Mouse (Mus musculus) midbrain, embryonic 12.5 days (tissue): Measurements from ENCODE around the gene Slc22a23. TPM values are rescaled to one million over a fixed set of nuclear protein-coding genes. Genes with fewer than 3 reads are reported as not detected.

Experiments
- ATAC-seq: fragments of 200-750 bp; cut with Nextera tagmentation; 2 replicates; pipeline ENCODE4 v1.8.0; 2017; ENCODE audit warnings: low read depth, moderate TSS enrichment, moderate library complexity; ENCODE audit not compliant: low FRiP score
- H3K27ac ChIP-seq: fragments of 300-500 bp; sonication (generic); replicated peaks from 2 replicates; pipeline ENCODE4 v1.5.1; 2016; ENCODE audit warnings: mild to moderate bottlenecking
- H3K27me3 ChIP-seq: fragments of 300-500 bp; sonication (generic); 2 replicates; pipeline ENCODE4 v1.6.1; 2016; ENCODE audit warnings: mild to moderate bottlenecking
- H3K36me3 ChIP-seq: fragments of 300-500 bp; sonication (generic); 2 replicates; pipeline ENCODE4 v1.6.1; 2016
- H3K4me1 ChIP-seq: fragments of 300-500 bp; sonication (generic); 2 replicates; pipeline ENCODE4 v1.6.1; 2016
- H3K4me2 ChIP-seq: fragments of 300-500 bp; sonication (generic); replicated peaks from 2 replicates; pipeline ENCODE4 v1.6.1; 2016; ENCODE audit warnings: mild to moderate bottlenecking, moderate library complexity
- H3K4me3 ChIP-seq: fragments of 300-500 bp; sonication (generic); 2 replicates; pipeline ENCODE4 v1.5.1; 2016; ENCODE audit warnings: mild to moderate bottlenecking
- H3K9ac ChIP-seq: fragments of 300-500 bp; sonication (generic); replicated peaks from 2 replicates; pipeline ENCODE4 v1.6.1; 2016; ENCODE audit warnings: mild to moderate bottlenecking, moderate library complexity
- H3K9me3 ChIP-seq: fragments of 300-500 bp; sonication (generic); 2 replicates; pipeline ENCODE4 v1.6.1; 2016; ENCODE audit warnings: mild to moderate bottlenecking
- WGBS: fragments of 180-500 bp; shearing (Covaris S2); methylation state at CpG from one replicate; pipeline ENCODE4 v1.1.7; 2016; 5-methylcytosine and 5-hydroxymethylcytosine counted together
- polyA plus RNA-seq: library from polyadenylated mRNA; unstranded; fragments of >200 nt; fragmentation: Nextera tagmentation; extraction: Ambion mirVana; gene quantifications from 2 replicates; pipeline ENCODE4 v1.2.1, GENCODE M21; 2016

Slc22a23 gene
- polyA plus RNA-seq, 1 experiment from 2014 or later = 24.3 TPM

DNA sequence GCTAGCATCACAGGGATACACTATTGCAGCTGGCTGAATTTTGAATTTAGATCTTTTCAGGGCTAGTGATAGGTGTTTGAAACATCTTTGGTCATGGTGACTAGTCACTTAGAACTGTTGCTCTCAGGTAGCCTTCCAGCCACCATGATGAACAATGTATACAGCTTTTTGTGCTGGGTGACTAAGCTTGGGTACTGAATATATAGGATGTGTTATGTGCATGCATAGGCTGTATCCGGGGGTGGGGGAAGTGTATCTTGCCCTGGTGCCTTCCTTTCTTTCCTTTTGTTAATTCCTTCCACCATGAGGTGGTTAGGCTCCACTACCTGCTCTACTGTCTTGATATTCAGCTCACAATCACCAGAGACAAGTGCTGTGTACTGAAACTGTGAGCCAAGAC lies 193.6 kb downstream of the Slc22a23 start:
- Histone ChIP-seq H3K9ac (no peak overlapping the region), H3K4me1 (peaks cover 48% of the 10 kb centered on the region), H3K27me3 (no peaks in the 10 kb centered on the region), H3K4me3 (no peak overlapping the region), H3K27ac (no peak overlapping the region), H3K9me3 (no peaks in the 10 kb centered on the region), H3K36me3 (no peaks in the 10 kb centered on the region), H3K4me2 (no peak overlapping the region)
- WGBS = 90% methylated on average over 1 of the region's 1 CpGs
- ATAC-seq = no peak

DNA sequence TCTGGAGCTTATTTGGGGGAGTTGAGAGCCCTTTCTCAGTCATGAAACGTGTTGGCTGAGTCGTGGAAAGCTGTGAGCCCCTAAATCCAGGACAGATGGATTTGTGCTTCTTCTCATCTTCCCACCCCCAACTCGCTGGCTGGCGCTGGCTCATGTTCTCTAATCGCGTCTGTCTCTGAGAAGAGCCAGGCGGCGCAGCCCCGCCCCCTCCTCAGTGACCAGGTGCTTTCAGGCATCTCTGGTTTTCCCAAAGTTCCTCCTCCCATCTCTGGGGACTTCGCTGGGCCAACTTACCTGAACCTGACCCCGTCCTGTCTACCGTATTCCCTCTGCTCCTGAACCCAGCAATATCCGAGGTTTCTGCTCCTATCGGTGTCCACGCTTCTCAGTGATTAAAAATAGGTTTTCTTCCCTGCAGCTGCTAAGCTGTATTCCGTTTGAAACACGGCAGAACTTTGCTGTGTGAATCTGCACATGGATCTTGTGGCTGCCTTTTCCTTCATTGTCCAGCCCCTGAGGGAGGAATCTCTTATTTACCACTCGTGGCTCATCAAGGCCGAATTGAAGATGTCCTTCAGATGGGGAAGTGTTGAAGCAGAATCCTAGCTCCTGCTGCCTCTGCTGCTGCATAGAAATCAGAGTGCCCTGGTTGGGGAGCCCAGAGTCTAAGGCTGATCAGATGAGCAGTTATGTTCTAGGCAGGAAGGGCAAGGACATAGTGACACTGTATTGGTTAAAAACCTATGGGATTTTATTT lies 194.5 kb downstream of the Slc22a23 start:
- Histone ChIP-seq H3K4me1 (peaks cover 47% of the 10 kb centered on the region), H3K4me3 (peak overlapping the region; percentile 21), H3K36me3 (no peaks in the 10 kb centered on the region), H3K4me2 (peak overlapping the region; percentile 51), H3K27me3 (no peaks in the 10 kb centered on the region), H3K9me3 (no peaks in the 10 kb centered on the region), H3K9ac (peak overlapping the region; percentile 58), H3K27ac (peak overlapping the region; percentile 97)
- ATAC-seq = no peak
- 12% methylated on average over 19 of the region's 19 CpGs for WGBS

DNA sequence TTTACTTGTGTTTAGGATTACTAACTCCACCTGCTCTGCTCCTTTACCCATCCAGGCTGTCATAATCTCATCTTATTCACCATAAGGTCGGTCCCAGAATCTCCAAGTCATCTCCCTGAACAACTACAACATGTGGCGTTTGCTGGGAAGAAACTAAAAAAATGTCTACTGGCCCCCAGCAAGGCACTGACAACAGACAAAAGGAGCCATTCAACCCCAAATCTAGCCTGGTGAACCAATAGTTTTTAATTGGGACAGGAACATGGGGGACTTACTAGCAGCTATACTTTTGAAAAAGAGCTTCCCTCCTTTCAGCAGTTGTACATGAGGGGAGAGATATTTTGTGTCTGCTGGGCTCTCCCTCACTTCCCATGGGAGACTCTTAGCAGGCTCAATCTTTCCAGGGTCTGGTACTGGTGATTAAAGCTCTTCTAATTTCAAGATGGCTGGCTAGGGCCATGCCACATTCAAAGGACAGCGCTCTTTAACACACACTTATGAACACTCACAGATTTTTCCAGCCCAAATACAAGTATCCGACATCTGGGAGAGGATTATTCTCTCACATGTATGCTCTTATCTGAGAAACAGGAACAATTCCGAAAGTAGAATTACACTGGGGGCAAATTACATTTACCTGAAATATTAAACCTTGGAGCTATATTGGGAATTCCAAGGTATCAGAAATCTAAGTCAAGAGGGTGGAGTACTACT lies 195.4 kb downstream of the Slc22a23 start:
- Histone ChIP-seq H3K27me3 (no peaks in the 10 kb centered on the region), H3K36me3 (no peaks in the 10 kb centered on the region), H3K27ac (peak overlapping the region; percentile 97), H3K4me2 (peak overlapping the region; percentile 51), H3K4me3 (peak overlapping the region; percentile 36), H3K9me3 (no peaks in the 10 kb centered on the region), H3K4me1 (peaks cover 46% of the 10 kb centered on the region), H3K9ac (peak overlapping the region; percentile 58)
- 48% methylated on average over 5 of the region's 5 CpGs for WGBS
- ATAC-seq = no peak

DNA sequence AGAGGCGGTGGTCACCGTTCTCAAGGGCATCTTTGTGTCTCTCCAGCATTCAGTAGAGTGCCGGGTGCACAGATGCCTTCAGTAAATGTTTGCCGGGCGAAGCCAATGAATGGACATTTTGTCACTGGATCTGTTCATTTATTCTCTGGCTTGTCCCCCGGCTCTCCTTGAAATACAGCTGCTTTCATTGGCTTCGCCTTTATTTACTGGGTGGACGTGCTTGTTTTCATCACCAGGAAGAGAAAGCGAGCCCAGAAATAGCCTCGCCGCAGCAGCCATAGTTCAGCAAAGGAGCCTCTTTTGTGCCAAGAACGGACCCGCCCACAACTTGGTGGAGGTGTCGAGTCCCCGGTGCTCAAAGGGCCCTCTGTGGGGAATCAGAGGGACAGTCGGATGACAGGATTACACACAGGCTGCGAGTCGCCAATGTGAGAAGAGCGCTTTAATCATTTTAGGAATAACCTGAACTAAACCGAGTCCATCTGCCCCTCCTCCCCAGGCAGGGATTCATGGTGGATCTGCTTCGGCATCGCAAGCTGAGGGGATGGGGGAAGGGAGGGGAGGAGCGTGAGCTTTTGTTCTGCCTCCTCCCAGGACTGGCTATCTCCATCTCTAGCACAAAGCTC lies 196.1 kb downstream of the Slc22a23 start:
- Histone ChIP-seq H3K27ac (peak overlapping the region; percentile 97), H3K4me1 (peaks cover 39% of the 10 kb centered on the region), H3K36me3 (no peaks in the 10 kb centered on the region), H3K4me2 (peak overlapping the region; percentile 51), H3K4me3 (peak overlapping the region; percentile 36), H3K27me3 (no peaks in the 10 kb centered on the region), H3K9me3 (no peaks in the 10 kb centered on the region), H3K9ac (peak overlapping the region; percentile 58)
- ATAC-seq = peak; percentile 91
- under 1% methylated on average over 23 of the region's 23 CpGs for WGBS

DNA sequence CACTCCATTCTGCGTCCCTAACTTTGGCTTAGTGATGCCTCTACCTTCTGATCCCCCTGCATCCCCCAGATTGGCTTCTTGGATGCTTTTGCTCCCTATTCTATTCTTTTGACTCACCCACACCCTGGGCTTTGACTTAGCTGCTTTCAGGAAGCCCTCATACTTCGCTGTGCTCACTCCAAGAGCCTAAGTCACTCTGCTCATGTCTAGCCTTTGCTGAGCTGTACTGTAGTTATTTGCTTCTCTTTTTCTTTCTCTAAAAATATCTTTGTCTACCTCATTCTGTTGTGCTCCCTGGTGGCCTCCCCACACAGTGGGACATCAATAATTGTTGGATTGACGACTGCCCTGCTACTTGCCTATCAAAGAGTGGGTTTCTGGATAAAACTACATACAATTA lies 196.8 kb downstream of the Slc22a23 start:
- Histone ChIP-seq H3K9me3 (no peaks in the 10 kb centered on the region), H3K9ac (peak overlapping the region; percentile 58), H3K4me3 (peak overlapping the region; percentile 36), H3K4me2 (peak overlapping the region; percentile 51), H3K27me3 (no peaks in the 10 kb centered on the region), H3K4me1 (peaks cover 34% of the 10 kb centered on the region), H3K36me3 (no peaks in the 10 kb centered on the region), H3K27ac (peak overlapping the region; percentile 97)
- no peak for ATAC-seq
- 39% methylated on average over 3 of the region's 3 CpGs for WGBS

DNA sequence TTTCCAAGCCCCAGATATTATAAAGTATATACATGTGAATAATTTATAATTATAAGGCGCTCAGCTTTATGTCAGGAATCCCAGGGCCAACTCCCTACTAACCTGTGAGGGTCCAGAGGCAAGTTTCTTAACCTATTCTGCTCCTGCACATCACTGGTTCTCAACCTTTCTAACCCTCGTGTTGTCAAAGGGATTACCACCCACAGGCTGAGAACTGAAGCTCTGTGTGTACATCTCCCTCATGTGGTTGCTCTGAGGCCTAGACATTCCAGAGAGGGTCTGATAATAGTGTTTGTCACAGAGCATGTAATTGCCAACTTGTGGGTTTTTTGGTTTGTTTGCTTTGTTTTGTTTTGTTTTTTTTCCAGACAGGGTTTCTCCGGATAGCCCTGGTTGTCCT lies 198.1 kb downstream of the Slc22a23 start:
- Histone ChIP-seq H3K9ac (no peak overlapping the region), H3K27ac (peak overlapping the region; percentile 97; the same call in 1 of the 2 replicates), H3K36me3 (no peaks in the 10 kb centered on the region), H3K9me3 (no peaks in the 10 kb centered on the region), H3K27me3 (no peaks in the 10 kb centered on the region), H3K4me1 (peaks cover 34% of the 10 kb centered on the region), H3K4me3 (no peak overlapping the region), H3K4me2 (no peak overlapping the region)
- no peak for ATAC-seq
- 49% methylated on average over 3 of the region's 3 CpGs for WGBS

DNA sequence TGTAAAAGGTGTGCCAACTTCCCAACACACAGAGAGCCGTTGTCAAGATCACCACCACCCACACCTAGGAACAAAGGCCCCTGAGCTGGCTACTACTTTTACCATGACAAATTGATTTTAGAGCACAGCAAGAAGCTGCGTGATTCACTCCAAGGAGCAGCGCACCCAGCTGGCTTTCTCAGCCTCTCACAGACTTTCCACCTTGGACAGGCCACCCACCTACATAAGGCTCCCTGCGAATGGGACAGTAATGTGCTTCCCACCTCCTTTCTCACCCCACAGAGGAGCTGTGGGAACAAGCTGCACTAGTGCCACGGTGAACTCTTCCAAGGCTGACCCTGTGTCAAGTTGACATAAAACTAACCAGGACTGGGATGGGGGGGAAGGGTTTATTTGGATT lies 201.6 kb downstream of the Slc22a23 start:
- Histone ChIP-seq H3K9ac (no peak overlapping the region), H3K9me3 (no peaks in the 10 kb centered on the region), H3K4me3 (no peak overlapping the region), H3K4me1 (peaks cover 16% of the 10 kb centered on the region), H3K27me3 (no peaks in the 10 kb centered on the region), H3K36me3 (no peaks in the 10 kb centered on the region), H3K4me2 (no peak overlapping the region), H3K27ac (no peak overlapping the region)
- 43% methylated on average over 5 of the region's 5 CpGs for WGBS
- peak; percentile 58; the same call in 1 of the 2 replicates for ATAC-seq

DNA sequence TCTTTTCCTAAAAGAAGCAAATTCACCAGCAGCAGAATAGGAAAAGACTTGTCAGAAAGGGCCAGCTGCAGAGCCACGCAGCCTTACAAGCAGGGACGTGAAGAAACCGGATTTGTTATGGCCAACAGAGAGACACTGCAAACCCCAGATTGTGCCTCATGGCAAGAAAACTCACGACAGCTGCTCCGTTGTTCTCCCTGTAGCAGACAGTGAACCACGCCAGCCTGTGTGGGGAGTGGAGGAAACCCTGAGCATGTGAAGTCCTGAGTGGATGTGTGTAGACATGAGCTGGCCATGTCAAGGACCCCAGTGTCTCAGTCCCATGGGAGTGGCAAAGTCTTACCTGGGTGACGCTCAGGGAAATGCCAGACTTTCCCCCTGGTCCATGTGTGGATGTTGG lies 208.4 kb downstream of the Slc22a23 start:
- WGBS = 63% methylated on average over 7 of the region's 7 CpGs
- Histone ChIP-seq H3K9ac (no peak overlapping the region), H3K4me2 (no peak overlapping the region), H3K27me3 (no peaks in the 10 kb centered on the region), H3K4me3 (no peak overlapping the region), H3K36me3 (no peaks in the 10 kb centered on the region), H3K9me3 (no peaks in the 10 kb centered on the region), H3K4me1 (peaks cover 36% of the 10 kb centered on the region), H3K27ac (peak overlapping the region; percentile 100)
- ATAC-seq = peak; percentile 8; the same call in 1 of the 2 replicates

DNA sequence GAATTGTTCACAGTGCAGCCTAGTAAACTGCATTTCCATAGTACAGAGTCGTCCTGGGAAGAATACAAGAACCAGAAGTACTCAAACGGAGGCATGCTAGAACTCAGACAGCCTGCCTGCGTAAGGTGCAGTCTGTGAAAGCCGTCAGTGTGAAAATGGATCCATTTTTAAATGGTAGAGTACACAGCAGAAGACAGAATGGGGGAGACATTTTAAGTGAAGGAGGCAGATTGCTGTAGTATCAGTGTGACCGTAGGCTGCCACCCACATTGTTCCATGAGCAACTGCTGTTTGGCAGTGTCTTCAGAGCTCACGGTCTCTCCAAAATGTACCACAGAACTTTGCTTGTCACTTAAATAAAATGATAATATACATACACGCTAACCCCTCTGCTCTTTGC lies 210.7 kb downstream of the Slc22a23 start:
- Histone ChIP-seq H3K9me3 (no peaks in the 10 kb centered on the region), H3K9ac (peak overlapping the region; percentile 51), H3K4me3 (peak overlapping the region; percentile 89), H3K4me1 (peaks cover 39% of the 10 kb centered on the region), H3K4me2 (peak overlapping the region; percentile 86), H3K36me3 (no peaks in the 10 kb centered on the region), H3K27me3 (no peaks in the 10 kb centered on the region), H3K27ac (peak overlapping the region; percentile 100)
- no peak for ATAC-seq
- WGBS = 27% methylated on average over 7 of the region's 7 CpGs

DNA sequence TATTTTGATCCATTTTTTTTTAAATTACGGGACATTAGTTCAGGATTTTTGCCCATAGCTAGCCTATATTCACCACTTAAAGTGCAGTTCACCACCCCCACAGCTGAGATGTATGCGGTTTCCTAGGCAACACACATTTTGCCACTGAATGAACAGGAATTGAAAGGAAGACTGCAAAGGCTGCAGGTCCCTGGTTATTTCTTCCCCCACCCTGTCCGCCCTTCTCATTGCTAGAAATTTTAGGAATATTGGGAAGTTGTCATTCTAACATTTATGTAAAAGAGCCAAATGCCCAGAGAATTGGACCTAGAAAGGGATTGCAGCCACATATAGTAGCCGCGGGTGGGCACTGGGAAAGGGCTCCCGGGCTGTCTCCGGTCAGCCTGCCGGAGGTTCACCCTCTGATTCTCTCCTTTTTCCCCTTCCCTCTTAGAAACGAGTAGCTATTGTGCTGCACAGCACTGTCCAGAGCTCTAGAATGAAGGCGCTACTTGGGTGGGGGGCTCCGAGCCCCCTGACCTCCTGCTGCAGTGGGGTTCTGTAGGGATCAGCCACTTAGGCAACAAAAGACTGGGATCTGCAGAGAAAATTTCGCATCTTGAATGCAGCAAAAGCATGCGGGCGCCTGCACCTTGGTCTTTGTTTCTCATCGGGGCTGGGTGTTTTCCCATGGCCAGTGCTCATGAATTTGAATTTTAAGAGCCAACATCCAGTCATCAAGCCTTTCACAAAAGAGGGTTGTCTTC lies 211.5 kb downstream of the Slc22a23 start:
- peak; percentile 14 for ATAC-seq
- Histone ChIP-seq H3K36me3 (peaks cover 7% of the 10 kb centered on the region; the same call in 1 of the 2 replicates), H3K4me2 (peak overlapping the region; percentile 86), H3K4me3 (peak overlapping the region; percentile 89), H3K27ac (peak overlapping the region; percentile 100), H3K9ac (peak overlapping the region; percentile 97), H3K27me3 (no peaks in the 10 kb centered on the region), H3K9me3 (no peaks in the 10 kb centered on the region), H3K4me1 (peaks cover 43% of the 10 kb centered on the region)
- WGBS = 2% methylated on average over 15 of the region's 15 CpGs

DNA sequence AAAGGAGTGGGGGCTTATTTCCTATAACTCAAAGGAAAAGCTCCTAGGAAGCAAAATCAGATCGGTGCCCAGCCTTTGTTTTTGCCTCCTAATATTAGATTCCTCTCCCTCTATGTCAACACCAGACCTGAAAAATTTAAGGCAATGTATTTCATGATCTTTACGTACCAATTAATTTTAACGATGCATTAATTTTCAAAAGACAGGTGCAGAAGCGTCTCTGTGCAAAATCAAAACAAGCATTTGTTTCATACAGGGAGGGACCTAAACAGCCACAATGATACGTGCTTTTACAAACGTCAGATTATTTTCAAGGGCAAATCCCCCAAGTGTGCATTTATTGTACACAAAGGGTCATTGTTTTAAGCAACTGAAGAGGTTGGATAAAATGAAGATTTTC lies 212.1 kb downstream of the Slc22a23 start:
- H3K27ac ChIP-seq = peak overlapping the region; percentile 100
- 7% methylated on average over 6 of the region's 6 CpGs for WGBS
- no peak for ATAC-seq
- peak overlapping the region; percentile 89 for H3K4me3 ChIP-seq
- peaks cover 43% of the 10 kb centered on the region for H3K4me1 ChIP-seq
- peak overlapping the region; percentile 97 for H3K9ac ChIP-seq
- no peaks in the 10 kb centered on the region for H3K27me3 ChIP-seq
- no peaks in the 10 kb centered on the region for H3K9me3 ChIP-seq
- peaks cover 12% of the 10 kb centered on the region for H3K36me3 ChIP-seq
- peak overlapping the region; percentile 86 for H3K4me2 ChIP-seq
